Mouse (Mus musculus): Measurements from ENCODE around the gene S100pbp.

DNA sequence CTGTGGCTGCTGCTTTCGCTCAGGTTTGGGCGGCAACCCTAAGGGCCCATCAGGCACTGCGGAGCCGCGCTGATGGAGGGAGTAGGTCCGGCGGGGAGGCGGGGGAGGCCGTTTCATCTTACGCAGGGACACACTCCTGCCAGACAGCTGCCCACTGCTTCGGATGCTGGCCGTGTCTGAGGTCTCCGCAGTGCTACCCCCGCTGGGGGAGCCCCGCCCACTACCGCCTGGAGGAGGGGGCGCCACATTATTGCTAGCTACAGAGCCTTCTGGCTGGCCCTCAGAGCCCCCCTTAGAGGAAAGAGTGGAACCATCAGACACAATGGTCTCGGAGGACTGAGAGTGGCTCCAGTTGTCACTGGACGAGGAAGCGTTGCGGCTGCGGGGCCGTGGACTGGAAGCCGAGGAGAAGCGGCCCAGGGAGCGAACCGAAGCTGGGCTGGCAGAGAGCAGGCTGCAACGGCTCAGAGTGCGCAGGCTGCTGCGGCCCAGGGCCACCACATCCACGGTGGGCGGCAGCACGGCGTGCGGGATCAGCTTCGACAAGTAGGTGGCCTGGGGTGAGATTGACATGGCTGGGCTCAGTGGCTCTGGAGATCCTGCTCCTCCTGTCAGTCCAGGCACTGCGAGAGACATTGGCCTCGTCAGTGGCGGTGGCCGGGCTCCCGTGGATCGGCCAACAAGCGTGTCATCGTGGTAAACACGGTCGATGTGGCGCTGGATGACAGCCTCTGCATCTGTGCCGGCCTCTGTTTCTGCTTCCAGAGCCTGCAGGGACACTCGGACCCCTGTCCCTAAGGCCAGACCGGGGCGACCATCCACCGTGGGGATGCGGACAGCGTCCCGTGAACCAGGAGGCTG is 34.1 kb upstream of the S100pbp start:
- TF ChIP-seq CTCF (IDR thresholded peaks at IDR 0.05; ENCODE audit: borderline replicate concordance, extremely low read depth, insufficient read depth, insufficient read length) = no peak
- no peak for TF ChIP-seq POLR2A (IDR thresholded peaks at IDR 0.05; ENCODE audit: borderline replicate concordance, extremely low read depth, insufficient read depth, insufficient read length, poor library complexity, severe bottlenecking)

All from brain, embryonic 14.5 days (tissue).